Comparison of ENCODE assay signal across 8 mouse cellular contexts in the genomic region with DNA sequence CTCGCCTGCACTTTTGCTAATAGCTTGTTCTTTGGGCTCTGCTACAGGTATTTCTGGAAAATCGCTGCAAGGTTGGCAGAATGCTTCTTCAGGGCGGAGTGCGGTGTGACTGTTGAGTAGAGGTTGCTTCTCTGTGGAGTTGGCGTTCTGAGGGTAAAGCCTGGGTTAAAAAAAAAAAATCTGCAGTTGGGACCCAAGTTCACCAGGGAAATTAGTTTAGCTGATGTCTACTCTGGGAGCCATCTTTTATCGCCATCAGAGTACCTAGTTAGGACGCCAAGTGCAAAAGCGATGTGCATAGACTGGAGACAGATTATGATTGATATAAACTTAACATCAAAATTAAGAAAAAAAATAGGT. TPM values are rescaled to one million over a fixed set of nuclear protein-coding genes. Genes with fewer than 3 reads are reported as not detected.
DNase-seq lines count a peak whose midpoint lies in the region; ATAC-seq lines count a peak whose summit lies in the region.

No protein-coding gene starts in this region.

- peaks cover 2% of the 10 kb centered on the region; the same call in 1 of the 2 replicates for H3K4me1 ChIP-seq in heart, embryonic 16.5 days (ENCODE audit: control insufficient read depth, insufficient read depth, low read length)
- no peaks in the 10 kb centered on the region for H3K4me1 ChIP-seq in hindbrain, embryonic 14.5 days (replicated peaks; ENCODE audit: control insufficient read depth, insufficient read depth, low read length)
- H3K4me1 ChIP-seq in midbrain, embryonic 13.5 days (replicated peaks): peaks cover 12% of the 10 kb centered on the region

- H3K9ac ChIP-seq in heart, embryonic 16.5 days (ENCODE audit: low read length): peak overlapping the region; percentile 81
- H3K9ac ChIP-seq in hindbrain, embryonic 14.5 days: peak overlapping the region; percentile 65
- H3K9ac ChIP-seq in midbrain, embryonic 13.5 days (replicated peaks): peak overlapping the region; percentile 71

- H3K4me2 ChIP-seq in heart, embryonic 16.5 days (ENCODE audit: low read depth, low read length): peak overlapping the region; percentile 80
- H3K4me2 ChIP-seq in hindbrain, embryonic 14.5 days (replicated peaks): peak overlapping the region; percentile 63
- peak overlapping the region; percentile 75 for H3K4me2 ChIP-seq in midbrain, embryonic 13.5 days (replicated peaks)

- ATAC-seq in heart, embryonic 16.5 days (replicated peaks; ENCODE audit: extremely low read depth, insufficient read depth, low FRiP score): 0 out of 2 replicates have a peak, but pooled peaks have one; percentile 1
- peak; percentile 12 for ATAC-seq in activated CD4-positive, CD25-positive, alpha-beta regulatory T cell, adult 4 months
- no peak for ATAC-seq in hindbrain, embryonic 14.5 days (ENCODE audit: low FRiP score)
- no peak for ATAC-seq in midbrain, embryonic 13.5 days

- no peak for DNase-seq in heart, adult 18-20 months
- DNase-seq in hindbrain, embryonic 14.5 days (ENCODE audit: low spot score): no peak
- no peak for DNase-seq in thymus, adult 18-20 months
- DNase-seq in retina, postnatal 1 day: no peak
- no peak for DNase-seq in left cerebral cortex, adult 9 months (ENCODE audit: low spot score in 2 of 2)

- no peaks in the 10 kb centered on the region for H3K27me3 ChIP-seq in heart, embryonic 16.5 days (ENCODE audit: control insufficient read depth, insufficient read depth, low read length)
- H3K27me3 ChIP-seq in hindbrain, embryonic 14.5 days (ENCODE audit: control insufficient read depth, insufficient read depth, low read length): no peaks in the 10 kb centered on the region
- H3K27me3 ChIP-seq in midbrain, embryonic 13.5 days: no peaks in the 10 kb centered on the region; the same call in 1 of the 2 replicates

- peak overlapping the region; percentile 92 for H3K27ac ChIP-seq in heart, embryonic 16.5 days (ENCODE audit: low read length)
- peak overlapping the region; percentile 78 for H3K27ac ChIP-seq in hindbrain, embryonic 14.5 days
- peak overlapping the region; percentile 65 for H3K27ac ChIP-seq in midbrain, embryonic 13.5 days

- no peaks in the 10 kb centered on the region for H3K9me3 ChIP-seq in heart, embryonic 16.5 days (replicated peaks; ENCODE audit: control insufficient read depth, low read length)
- H3K9me3 ChIP-seq in hindbrain, embryonic 14.5 days (ENCODE audit: control insufficient read depth, low read length): no peaks in the 10 kb centered on the region
- no peaks in the 10 kb centered on the region for H3K9me3 ChIP-seq in midbrain, embryonic 13.5 days

- peak overlapping the region; percentile 78 for H3K4me3 ChIP-seq in heart, embryonic 16.5 days (ENCODE audit: low read length)
- peak overlapping the region; percentile 71 for H3K4me3 ChIP-seq in hindbrain, embryonic 14.5 days (replicated peaks; ENCODE audit: low read length)
- peak overlapping the region; percentile 74 for H3K4me3 ChIP-seq in midbrain, embryonic 13.5 days (replicated peaks)

- peaks cover 7% of the 10 kb centered on the region; the same call in 1 of the 2 replicates for H3K36me3 ChIP-seq in heart, embryonic 16.5 days (ENCODE audit: control insufficient read depth, insufficient read depth)
- peaks cover 27% of the 10 kb centered on the region for H3K36me3 ChIP-seq in hindbrain, embryonic 14.5 days (replicated peaks; ENCODE audit: control insufficient read depth, insufficient read depth)
- H3K36me3 ChIP-seq in midbrain, embryonic 13.5 days: peaks cover 21% of the 10 kb centered on the region

- WGBS in heart, embryonic 16.5 days: 0% methylated on average over 8 of the region's 8 CpGs
- under 1% methylated on average over 8 of the region's 8 CpGs for WGBS in hindbrain, embryonic 14.5 days
- WGBS in midbrain, embryonic 13.5 days: under 1% methylated on average over 8 of the region's 8 CpGs

RNA-seq across cellular contexts. Expression of gene Supt20, which starts 0.4 kb away (rescaled TPM):
- 59.3 and 63.1 TPM in 2 replicates for polyA plus RNA-seq in heart, embryonic 16.5 days (2015; fragmentation: Nextera tagmentation; extraction: Ambion mirVana)
- total RNA-seq in heart, adult 18-20 months (2021): 10 to 100 TPM; 16.7 to 19.3 TPM
- polyA plus RNA-seq in activated CD4-positive, CD25-positive, alpha-beta regulatory T cell, adult 4 months (2017; shearing (Covaris generic)): 100 to 1,000 TPM; 168 to 188 TPM
- polyA plus RNA-seq in hindbrain, embryonic 14.5 days (2014; fragmentation: Nextera tagmentation; extraction: Ambion mirVana): 83.8 and 86.8 TPM in 2 replicates
- 97.1 and 103 TPM in 2 replicates for polyA plus RNA-seq in midbrain, embryonic 13.5 days (2015; fragmentation: Nextera tagmentation; extraction: Ambion mirVana)

RNA-seq across cellular contexts. Expression of gene Gm21958, which starts 21.1 kb away (rescaled TPM):
- not detected in 2 replicates for polyA plus RNA-seq in heart, embryonic 16.5 days (2015; fragmentation: Nextera tagmentation; extraction: Ambion mirVana)
- not detected for total RNA-seq in heart, adult 18-20 months (2021)
- polyA plus RNA-seq in activated CD4-positive, CD25-positive, alpha-beta regulatory T cell, adult 4 months (2017; shearing (Covaris generic)): 1 to 10 TPM in 1 of 2 experiments, not detected in 1; 2.0 TPM
- not detected in 2 replicates for polyA plus RNA-seq in hindbrain, embryonic 14.5 days (2014; fragmentation: Nextera tagmentation; extraction: Ambion mirVana)
- 0.43 TPM in 1 of 2 replicates, not detected in the other for polyA plus RNA-seq in midbrain, embryonic 13.5 days (2015; fragmentation: Nextera tagmentation; extraction: Ambion mirVana)

RNA-seq across cellular contexts. Expression of gene Exosc8, which starts 42.2 kb away (rescaled TPM):
- 72.4 and 75.0 TPM in 2 replicates for polyA plus RNA-seq in heart, embryonic 16.5 days (2015; fragmentation: Nextera tagmentation; extraction: Ambion mirVana)
- total RNA-seq in heart, adult 18-20 months (2021): 10 to 100 TPM; 17.8 to 19.3 TPM
- polyA plus RNA-seq in activated CD4-positive, CD25-positive, alpha-beta regulatory T cell, adult 4 months (2017; shearing (Covaris generic)): 100 to 1,000 TPM; 205 to 218 TPM
- 71.6 and 82.1 TPM in 2 replicates for polyA plus RNA-seq in hindbrain, embryonic 14.5 days (2014; fragmentation: Nextera tagmentation; extraction: Ambion mirVana)
- polyA plus RNA-seq in midbrain, embryonic 13.5 days (2015; fragmentation: Nextera tagmentation; extraction: Ambion mirVana): 80.9 and 87.2 TPM in 2 replicates

RNA-seq across cellular contexts. Expression of gene Alg5, which starts 42.3 kb away (rescaled TPM):
- 33.6 and 38.8 TPM in 2 replicates for polyA plus RNA-seq in heart, embryonic 16.5 days (2015; fragmentation: Nextera tagmentation; extraction: Ambion mirVana)
- total RNA-seq in heart, adult 18-20 months (2021): 10 to 100 TPM; 10.6 to 11.4 TPM
- 10 to 100 TPM; 76.6 to 88.1 TPM for polyA plus RNA-seq in activated CD4-positive, CD25-positive, alpha-beta regulatory T cell, adult 4 months (2017; shearing (Covaris generic))
- 49.8 and 52.3 TPM in 2 replicates for polyA plus RNA-seq in hindbrain, embryonic 14.5 days (2014; fragmentation: Nextera tagmentation; extraction: Ambion mirVana)
- polyA plus RNA-seq in midbrain, embryonic 13.5 days (2015; fragmentation: Nextera tagmentation; extraction: Ambion mirVana): 43.1 and 50.2 TPM in 2 replicates

Comparison
In these comparisons a context has a peak if more than half of its experiments do, and no peak if none do; other contexts are left out.
1. ATAC-seq: peak in heart, embryonic 16.5 days (single experiment) and activated CD4-positive, CD25-positive, alpha-beta regulatory T cell, adult 4 months (single experiment); none in hindbrain, embryonic 14.5 days (single experiment) and midbrain, embryonic 13.5 days (single experiment).
2. Peak in every context shown above with its lines, with median percentiles within 50 percentile points of each other: H3K27ac ChIP-seq, H3K4me2 ChIP-seq, H3K4me3 ChIP-seq and H3K9ac ChIP-seq.